Mouse (Mus musculus) lung, postnatal 36 days (tissue): ENCODE measurements around the gene Gtf2a1.
"Not testable (repeated sequence)": the region's sequence is repeated elsewhere in the genome, so short reads cannot be mapped to it uniquely, and the experiment has no call there.

Source experiments
- DNase-seq: peaks from one replicate; pipeline ENCODE4 v3.0.0; 2022; ENCODE audit warnings: mixed read lengths

Gene Gtf2a1

GRCm38 (mm10) chr12:91581204-91582070 is 8.8 kb downstream of the Gtf2a1 start:
- DNase-seq = peak; percentile 37

- DNase-seq = no peak
These were observed 10.6 kb downstream of the Gtf2a1 start for GRCm38 (mm10) chr12:91579665-91580064.

GRCm38 (mm10) chr12:91571708-91572107 is 18.6 kb downstream of the Gtf2a1 start:
- DNase-seq = no peak

GRCm38 (mm10) chr12:91569255-91569654 is 21.0 kb downstream of the Gtf2a1 start:
- DNase-seq = no peak

- DNase-seq = no peak
These were observed 23.1 kb downstream of the Gtf2a1 start for GRCm38 (mm10) chr12:91567145-91567544.

GRCm38 (mm10) chr12:91558152-91558551 is 32.1 kb downstream of the Gtf2a1 start:
- not testable (repeated sequence) for DNase-seq

- not testable (repeated sequence) for DNase-seq
These were observed 32.8 kb downstream of the Gtf2a1 start for GRCm38 (mm10) chr12:91557358-91558005.

GRCm38 (mm10) chr12:91551773-91552526 is 38.3 kb downstream of the Gtf2a1 start:
- DNase-seq = peak; percentile 69

- no peak for DNase-seq
These were observed 40.8 kb downstream of the Gtf2a1 start for GRCm38 (mm10) chr12:91549471-91549870.

- DNase-seq = no peak
These were observed 50.1 kb downstream of the Gtf2a1 start for GRCm38 (mm10) chr12:91540202-91540601.

GRCm38 (mm10) chr12:91534514-91534913 is 55.8 kb downstream of the Gtf2a1 start:
- no peak for DNase-seq

GRCm38 (mm10) chr12:91523626-91524025 is 66.7 kb downstream of the Gtf2a1 start:
- DNase-seq = no peak

GRCm38 (mm10) chr12:91517808-91518207 is 72.5 kb downstream of the Gtf2a1 start:
- no peak for DNase-seq

- no peak for DNase-seq
These were observed 76.3 kb downstream of the Gtf2a1 start for GRCm38 (mm10) chr12:91513980-91514379.

GRCm38 (mm10) chr12:91511766-91512165 is 78.5 kb downstream of the Gtf2a1 start:
- DNase-seq = no peak
